Mouse (Mus musculus) lung, postnatal 25 days (tissue): ENCODE data around the gene Dmd.

Experiments used
- DNase-seq: peaks from one replicate; pipeline ENCODE4 v3.0.0; 2022; ENCODE audit warnings: low spot score

The Dmd gene

DNA sequence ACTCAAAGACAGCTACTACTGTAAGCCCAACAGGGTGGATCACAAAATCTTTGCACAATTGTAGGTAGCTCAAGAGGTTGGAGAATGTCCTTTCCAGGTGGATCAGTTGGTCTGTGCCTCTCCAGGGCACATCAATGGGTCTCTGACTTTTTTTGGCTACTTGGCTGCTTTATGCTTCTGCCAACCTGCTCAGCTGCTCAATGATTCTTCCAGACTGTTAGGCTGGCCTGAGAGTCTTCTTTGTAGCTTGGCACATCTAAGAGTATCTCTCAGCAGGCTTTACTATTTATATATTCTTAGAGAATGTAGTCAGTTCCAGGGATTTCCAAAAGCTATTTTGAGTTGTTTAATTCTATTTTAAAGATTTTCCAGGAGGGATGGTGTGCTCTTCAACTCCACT lies 1416.3 kb downstream of the Dmd start:
- DNase-seq = no peak

GRCm38 (mm10) chrX:84435608-84436007 lies 1486.9 kb downstream of the Dmd start:
- DNase-seq = no peak

GRCm38 (mm10) chrX:84436556-84436955 lies 1487.9 kb downstream of the Dmd start:
- DNase-seq = no peak

GRCm38 (mm10) chrX:84442996-84443395 lies 1494.3 kb downstream of the Dmd start:
- no peak for DNase-seq

DNA sequence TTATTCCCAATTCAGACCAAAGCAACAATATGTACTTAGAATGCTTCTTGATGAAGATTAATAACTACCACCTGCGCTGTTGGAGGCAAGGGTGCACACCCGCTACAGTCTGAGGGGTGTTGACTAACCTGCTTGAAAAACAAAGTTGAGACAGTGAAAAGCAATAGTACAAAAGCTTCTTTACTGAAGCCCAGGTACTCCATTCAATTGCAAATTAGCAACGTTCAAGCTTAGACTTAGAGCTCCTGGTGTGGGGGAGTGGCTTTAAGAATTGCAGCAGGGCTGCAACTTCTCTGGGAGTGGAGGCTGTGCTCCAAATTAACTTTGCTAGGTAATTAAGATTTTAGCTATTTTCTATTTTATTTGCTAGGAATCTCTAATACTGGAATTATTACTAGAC lies 1495.3 kb downstream of the Dmd start:
- DNase-seq = no peak

- no peak for DNase-seq
Measured at GRCm38 (mm10) chrX:84444638-84445037, 1496.0 kb downstream of the Dmd start.

GRCm38 (mm10) chrX:84454473-84454872 lies 1505.8 kb downstream of the Dmd start:
- peak; percentile 1 for DNase-seq

- DNase-seq = peak; percentile 57
Measured at GRCm38 (mm10) chrX:84514650-84515366, 1566.1 kb downstream of the Dmd start.

GRCm38 (mm10) chrX:84551995-84552394 lies 1603.3 kb downstream of the Dmd start:
- no peak for DNase-seq

- no peak for DNase-seq
Measured at GRCm38 (mm10) chrX:84553441-84553840, 1604.8 kb downstream of the Dmd start.

GRCm38 (mm10) chrX:84598476-84598875 lies 1649.8 kb downstream of the Dmd start:
- DNase-seq = no peak

- no peak for DNase-seq
Measured at GRCm38 (mm10) chrX:84640446-84640845, 1691.8 kb downstream of the Dmd start.

GRCm38 (mm10) chrX:84747683-84748082 lies 1799.0 kb downstream of the Dmd start:
- DNase-seq = no peak

- DNase-seq = peak; percentile 28
Measured at GRCm38 (mm10) chrX:84860012-84860647, 1911.5 kb downstream of the Dmd start.

DNA sequence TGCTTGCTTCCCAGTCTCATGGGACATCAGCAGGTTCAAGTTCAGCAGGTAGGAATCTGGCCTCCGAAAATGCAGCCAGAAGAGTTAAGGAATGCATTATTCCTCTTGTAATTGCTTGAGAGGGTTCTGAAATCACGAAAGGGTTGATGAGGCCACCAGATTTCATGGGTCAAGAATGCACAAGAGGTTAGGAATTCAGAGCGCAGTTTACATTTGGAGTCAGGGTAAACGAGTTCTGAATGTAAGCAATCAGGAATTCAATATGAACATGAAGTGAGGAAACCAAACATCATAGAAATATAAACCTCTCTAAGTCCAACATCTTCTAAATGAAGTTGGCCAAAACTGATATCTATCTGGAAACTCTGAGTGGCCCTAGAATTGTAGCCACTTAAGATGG lies 1924.4 kb downstream of the Dmd start:
- peak; percentile 14 for DNase-seq

DNA sequence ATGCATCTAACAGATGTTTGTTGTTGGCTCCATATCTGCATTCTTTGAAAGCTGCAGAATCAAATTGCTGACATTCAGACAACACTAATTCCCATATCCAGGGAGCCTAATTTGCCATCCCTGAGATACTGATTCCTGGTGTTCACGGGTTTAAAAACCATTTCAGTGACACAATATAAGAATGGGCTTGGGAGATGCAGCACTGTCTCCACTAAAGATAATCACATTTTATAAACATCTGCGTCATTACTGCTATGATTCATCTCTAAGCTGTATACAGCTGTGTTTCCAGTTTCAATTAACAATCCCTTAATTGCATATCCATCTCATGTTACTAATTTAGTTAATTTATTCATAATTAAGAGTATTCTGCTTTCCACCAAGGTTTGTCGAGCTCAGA lies 1929.5 kb downstream of the Dmd start:
- DNase-seq = no peak

DNA sequence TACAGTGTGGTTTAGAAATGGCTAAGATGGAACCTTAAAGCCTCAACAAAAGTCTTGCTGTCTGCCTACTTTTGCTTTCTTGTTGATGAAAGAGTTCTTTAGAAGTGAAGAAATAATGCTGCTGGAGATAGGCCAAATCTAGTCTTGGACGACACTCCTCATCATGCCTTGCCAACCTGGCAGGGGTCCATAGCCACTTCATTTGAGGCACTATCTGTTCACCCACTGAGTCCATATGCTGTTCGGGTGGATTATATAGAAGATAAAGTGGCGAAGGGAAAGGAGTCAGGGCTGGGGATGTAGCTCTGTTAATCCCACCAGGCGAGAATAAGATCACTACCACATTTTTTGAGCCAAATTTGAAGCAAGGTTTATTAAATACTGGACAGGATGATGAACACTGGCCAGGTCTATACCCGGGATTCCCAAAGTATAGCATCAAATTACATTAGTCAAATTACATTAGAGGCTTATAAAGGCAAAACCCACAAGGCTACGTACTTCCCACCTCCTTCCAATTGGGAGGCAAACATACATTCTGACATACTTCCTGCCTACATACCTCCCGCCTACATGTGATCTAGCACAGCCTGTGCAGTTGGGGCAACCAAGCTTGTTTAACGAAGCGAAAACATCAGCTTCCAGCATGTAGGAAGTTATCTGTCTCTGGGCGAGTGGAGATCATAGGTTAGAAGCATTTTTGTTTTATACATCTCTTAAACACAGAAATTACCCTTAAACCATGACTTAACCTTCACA lies 1984.2 kb downstream of the Dmd start:
- peak; percentile 1 for DNase-seq

- DNase-seq = no peak
Measured at GRCm38 (mm10) chrX:84960557-84960956, 2011.9 kb downstream of the Dmd start.

DNA sequence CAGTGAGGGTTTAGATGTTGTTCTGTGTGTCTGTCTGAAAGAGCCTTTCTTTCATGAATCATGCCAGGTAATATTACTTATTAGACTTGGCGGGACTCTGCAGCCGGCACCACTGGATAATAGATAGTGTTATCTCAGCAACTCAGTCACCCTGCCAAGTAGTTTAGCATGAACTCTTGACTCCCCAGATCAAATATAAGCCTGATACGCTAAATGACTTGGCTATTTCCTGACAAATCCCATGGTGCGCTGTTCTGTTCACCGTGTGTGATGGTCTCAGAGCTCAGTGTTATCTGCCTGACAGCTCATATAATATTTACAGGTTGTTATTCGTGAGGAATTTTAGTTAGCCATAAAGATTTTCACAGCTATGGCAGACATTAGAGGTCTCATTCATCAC lies 2012.3 kb downstream of the Dmd start:
- DNase-seq = no peak

- DNase-seq = no peak
Measured at GRCm38 (mm10) chrX:85008304-85008703, 2059.6 kb downstream of the Dmd start.

DNA sequence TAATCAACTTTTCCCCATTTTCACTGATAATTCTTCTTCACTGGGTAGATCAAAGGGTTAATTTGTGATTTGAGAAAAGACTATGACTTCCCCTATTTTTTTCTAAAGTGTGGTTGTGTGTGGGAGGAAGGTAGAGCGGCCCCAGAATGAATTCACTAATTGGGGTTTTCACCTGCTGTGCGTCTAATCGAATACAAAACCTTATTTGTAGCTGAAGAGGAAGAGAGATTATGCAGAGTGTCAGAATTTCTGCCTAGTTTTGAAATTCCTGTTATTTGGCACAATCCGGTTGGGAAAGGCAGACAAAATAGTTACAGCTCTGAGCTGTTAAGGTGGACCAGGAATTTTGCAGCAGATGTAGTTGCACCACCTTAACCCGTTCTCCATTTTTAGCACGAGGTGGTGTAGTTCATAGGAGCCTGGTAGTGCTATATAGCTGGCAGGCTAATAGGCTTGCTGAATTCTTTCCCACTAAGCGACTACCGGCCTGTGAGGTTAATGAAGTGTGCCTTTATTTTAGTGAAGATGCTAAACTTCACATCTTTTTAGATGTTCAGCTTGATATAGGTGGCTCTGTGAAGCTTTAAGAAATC lies 2092.9 kb downstream of the Dmd start:
- no peak for DNase-seq

- DNase-seq = no peak
Measured at GRCm38 (mm10) chrX:85046631-85047030, 2098.0 kb downstream of the Dmd start.
